Mouse (Mus musculus) gastrocnemius, postnatal 4 days (tissue): ENCODE data around the gene Gsn. TPM values are rescaled to one million over a fixed set of nuclear protein-coding genes. Genes with fewer than 3 reads are reported as not detected.
A peak's percentile ranks its signal among the peaks of the same experiment; 100 is the strongest.

Experiments used
- DNase-seq, 2 experiments: peaks; one replicate each; pipeline ENCODE4 v3.0.0; 2021 to 2022; ENCODE audit warnings: low spot score in 2 of 2, mixed read lengths in 2 of 2
- total RNA-seq, 2 experiments: library from RNA; stranded (reverse); gene quantifications; 2 replicates each; pipeline ENCODE4 v1.2.3; 2021

Gsn gene
- total RNA-seq, 2 experiments from 2014 or later, result 259 to 284 TPM

DNA sequence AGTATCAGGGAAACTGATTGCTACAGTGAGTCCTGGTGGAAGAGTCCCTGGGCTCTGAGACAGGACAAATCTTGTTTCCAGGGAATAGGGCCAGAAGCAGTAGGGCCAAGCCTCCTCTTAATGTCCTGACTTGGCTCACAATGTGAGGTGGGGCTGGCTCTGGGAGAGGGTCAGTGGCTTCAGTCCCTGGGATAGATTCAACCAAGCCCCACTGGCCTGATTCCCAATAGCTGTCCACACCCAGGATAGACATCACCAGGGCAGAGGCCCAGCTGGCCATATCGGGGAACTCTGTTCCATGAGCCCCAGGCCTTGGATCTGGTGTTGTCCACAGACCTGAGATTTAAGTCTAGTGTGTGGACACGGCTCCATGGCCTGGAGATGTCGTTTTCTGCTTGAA is 21.5 kb downstream of the Gsn start:
- peak; percentile 69 to 86 for DNase-seq

DNA sequence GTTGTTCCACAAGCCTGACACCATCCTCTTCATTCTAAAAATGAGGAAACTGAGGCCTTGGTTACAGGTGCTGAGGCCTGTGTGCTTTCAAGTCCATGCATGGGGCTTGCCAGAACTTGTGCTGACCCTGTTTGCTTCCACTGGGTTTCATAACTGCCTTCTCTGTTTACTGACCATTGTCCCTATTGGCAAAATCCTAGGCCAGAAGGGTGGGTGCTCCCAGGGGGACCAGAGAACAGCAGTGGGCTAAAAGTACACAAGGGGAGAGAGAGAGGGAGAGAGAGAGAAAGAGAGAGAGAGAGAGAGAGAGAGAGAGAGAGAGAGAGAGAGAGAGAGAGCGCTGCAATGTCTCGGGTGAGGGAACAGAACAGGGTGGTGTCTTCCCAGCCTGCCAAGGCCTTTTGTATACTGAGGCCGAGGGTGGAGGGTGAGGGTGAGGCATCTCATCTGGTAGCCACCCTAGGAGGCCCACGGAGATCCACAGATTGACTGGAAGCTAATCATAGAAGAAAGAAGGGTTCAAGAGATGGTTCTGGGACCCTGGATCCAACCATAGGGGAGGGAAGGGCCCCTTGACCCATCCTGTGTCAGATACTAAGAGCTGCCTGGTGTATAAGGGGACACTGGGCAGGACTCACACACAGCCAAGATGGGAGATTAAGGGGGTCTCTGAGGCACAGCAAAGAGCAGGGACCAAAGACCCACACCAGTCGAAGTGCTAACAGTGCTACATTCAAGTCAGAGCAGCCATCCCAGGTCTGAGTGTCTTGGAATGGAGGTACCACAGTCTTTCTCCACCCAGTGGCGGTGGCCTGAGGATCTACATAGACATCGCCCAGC is 22.4 kb downstream of the Gsn start:
- no peak for DNase-seq

DNA sequence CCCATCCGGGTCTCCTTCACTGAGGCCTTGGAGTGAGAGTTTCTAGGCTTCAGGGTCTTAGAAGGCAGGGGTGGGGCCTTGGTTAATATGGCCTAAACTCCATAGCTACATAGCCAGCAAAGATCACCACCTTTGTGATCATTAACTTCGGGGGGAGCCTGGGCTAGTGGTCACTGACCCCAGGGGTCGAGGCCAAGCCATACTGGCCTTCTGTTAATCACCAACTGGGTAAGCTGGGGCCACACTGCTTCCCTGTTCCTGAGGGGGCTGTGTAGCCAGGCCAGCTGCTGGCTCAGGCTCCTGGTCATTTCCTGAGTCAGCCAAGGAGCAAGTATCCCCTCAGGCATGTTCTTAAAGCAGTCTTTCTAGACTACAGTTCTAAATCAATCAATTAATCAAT is 23.8 kb downstream of the Gsn start:
- no peak for DNase-seq

- DNase-seq, result peak; percentile 56 to 65
These were observed 26.0 kb downstream of the Gsn start for GRCm38 (mm10) chr2:35282214-35282613.

DNA sequence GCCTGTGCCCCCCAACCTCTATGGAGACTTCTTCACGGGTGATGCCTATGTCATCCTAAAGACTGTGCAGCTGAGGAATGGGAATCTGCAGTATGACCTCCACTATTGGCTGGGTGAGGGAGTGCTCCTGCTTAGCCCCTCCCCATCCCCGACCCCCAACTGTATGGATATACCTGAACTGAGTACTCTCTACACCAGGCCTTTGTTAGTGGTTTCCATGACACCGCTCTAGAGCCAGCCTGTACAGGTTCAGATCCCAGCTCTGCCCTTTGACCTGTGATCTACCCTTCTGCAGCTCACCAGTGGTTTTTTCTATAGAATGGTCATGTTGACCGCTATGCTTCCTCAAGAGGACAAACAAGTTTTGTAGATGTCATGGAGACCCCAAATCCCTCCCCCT is 27.8 kb downstream of the Gsn start:
- DNase-seq, result no peak

- DNase-seq, result no peak
These were observed 29.0 kb downstream of the Gsn start for GRCm38 (mm10) chr2:35285209-35285608.

- no peak for DNase-seq
These were observed 30.9 kb downstream of the Gsn start for GRCm38 (mm10) chr2:35287017-35287620.

GRCm38 (mm10) chr2:35288758-35289635 is 32.8 kb downstream of the Gsn start:
- DNase-seq, result peak; percentile 60 to 73

DNA sequence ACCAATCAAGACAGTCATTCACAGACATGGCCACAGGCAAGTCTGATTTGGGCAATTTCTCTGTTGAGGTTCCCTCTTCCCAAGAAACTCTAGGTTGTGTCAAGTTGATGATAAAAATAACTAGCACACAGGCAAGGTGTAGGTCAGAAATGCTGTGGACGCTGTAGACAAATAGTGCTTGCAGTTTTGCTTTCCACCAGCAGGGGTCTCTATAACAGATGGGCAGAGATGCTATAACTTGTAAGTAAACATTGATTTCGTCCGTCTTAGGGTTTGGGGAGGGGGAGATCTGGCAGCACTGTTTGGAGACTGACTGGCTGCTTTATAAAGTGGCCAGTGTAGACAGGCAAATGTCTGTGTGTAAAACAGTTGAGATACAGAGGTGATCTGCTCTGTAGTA is 35.7 kb downstream of the Gsn start:
- DNase-seq, result peak in 1 of 2 experiments; percentile 52

DNA sequence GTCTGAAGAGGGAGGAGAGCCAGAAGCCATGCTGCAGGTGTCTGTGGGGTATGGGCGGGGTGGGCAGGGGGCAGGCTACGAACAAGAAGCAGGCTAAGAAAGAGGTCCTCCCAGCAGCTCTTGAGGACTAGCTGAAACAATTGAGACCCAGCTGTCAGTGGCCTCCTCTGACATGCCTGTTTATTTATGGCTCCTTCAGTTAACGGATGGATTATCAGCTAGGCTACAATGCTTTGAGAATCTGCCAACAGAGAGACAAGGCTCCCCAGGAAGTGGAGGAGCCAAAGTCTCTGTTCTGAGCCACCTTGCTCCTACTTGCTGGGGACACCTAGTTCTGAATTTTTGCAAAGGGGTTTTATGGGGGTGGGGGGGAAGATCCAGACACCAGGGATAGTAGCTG is 36.5 kb downstream of the Gsn start:
- no peak for DNase-seq

DNA sequence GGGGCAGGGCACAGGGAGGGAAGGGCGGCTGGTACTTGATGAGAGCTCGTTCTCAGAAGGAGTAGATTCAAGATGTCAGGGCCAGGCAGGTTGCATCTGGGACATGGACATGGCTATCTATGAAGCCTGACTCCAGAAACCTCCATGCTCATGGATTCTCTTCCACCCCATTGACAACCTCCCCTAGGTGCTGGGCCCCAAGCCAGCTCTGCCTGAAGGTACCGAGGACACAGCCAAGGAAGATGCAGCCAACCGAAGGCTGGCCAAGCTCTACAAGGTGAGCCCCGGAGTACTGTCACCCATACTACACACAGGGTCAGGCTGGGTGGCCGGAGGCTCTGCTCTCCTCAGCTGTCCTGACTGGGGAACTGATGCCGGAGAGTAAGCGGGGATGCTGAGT is 37.1 kb downstream of the Gsn start:
- DNase-seq, result no peak

GRCm38 (mm10) chr2:35297703-35298332 is 41.6 kb downstream of the Gsn start:
- DNase-seq, result peak; percentile 58 to 74

DNA sequence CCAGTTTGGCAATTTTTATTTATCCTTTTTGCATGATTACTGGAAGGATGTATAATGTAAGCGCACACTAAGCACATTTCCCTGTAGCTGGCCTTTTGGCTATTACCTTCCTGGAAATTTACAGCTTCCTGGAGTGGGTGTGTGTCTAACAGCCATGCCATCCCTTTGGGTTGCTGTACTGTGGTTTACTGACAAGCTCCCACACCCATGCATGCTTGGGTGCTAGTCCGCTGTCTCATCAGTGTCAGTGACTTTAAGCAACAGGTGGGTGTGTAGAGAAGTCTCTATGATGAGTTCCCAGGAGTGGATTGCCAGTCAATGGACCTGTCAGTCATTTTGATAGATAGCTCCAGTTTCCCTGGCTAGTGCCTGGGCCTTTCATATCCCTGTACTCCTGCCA is 43.3 kb downstream of the Gsn start:
- no peak for DNase-seq

- DNase-seq, result no peak
These were observed 46.1 kb downstream of the Gsn start for GRCm38 (mm10) chr2:35302049-35302885.

- DNase-seq, result no peak
These were observed 52.0 kb downstream of the Gsn start for GRCm38 (mm10) chr2:35308166-35308565.

DNA sequence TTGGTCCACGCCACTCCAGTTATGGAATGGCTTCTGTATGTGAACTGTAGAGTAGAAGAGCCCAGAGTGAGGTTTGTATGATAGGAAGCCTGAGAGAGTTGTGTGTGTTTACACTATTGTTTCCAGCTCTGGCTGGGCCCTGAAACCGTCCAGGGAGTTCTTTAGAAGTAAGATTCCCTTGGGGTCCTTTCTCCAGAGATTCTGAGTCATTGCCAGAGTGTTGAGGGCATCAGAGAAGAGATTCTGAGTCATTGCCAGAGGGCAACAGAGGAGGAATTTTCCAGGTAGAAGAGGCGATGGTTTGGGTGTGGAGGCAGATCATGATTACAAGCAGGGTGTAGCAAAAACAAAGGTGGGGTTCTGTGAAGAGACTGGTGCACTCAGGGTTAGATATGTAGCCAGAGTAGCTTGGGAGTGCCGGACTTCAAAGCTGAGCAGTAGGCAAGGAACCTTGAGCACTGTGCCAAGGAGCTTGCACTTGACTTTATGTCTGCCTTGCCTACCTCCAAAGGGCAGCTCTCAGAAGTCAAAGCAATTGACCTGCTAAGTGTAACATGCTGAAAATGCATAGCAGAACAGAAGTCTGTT is 53.8 kb downstream of the Gsn start:
- DNase-seq, result no peak

DNA sequence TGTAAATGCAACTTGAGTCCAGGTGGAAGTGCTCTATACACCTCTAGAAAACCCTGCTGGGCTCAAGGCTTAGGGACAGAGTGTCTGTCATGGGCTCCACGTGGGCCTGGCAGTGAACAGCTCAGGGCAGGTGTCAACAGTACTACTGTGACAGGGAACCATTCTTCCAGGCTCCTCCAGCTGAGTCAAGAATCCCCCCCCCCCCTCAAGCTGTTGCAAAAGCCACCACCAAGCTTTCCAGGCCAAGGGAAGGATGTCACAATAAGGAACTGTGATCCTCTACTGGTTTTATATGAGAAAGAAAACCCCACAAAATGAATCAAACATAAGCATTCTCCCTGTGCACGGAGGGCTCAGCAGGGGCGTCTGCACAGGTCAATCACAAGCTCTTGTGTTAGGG is 58.1 kb downstream of the Gsn start:
- DNase-seq, result no peak

- DNase-seq, result no peak
These were observed 61.4 kb downstream of the Gsn start for GRCm38 (mm10) chr2:35317604-35318003.

DNA sequence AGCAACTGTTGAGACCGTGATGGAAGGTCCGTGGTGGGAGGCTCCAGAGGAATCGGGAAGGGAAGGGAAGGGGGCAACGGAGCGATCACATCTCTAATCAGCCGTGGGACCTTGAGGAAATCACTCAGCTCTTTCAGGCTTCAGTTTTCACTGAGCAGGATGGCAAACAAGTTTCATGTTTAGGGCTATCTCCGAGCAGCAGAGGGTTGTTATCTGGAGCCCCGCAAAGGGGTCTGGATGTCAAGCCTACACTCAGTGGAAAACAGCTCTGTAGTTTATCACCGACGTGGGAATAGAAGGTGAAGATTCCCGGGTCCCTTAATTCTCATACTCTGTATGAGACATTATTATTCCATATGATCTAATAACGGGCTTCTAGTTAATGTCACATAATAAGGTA is 62.2 kb downstream of the Gsn start:
- no peak for DNase-seq

DNA sequence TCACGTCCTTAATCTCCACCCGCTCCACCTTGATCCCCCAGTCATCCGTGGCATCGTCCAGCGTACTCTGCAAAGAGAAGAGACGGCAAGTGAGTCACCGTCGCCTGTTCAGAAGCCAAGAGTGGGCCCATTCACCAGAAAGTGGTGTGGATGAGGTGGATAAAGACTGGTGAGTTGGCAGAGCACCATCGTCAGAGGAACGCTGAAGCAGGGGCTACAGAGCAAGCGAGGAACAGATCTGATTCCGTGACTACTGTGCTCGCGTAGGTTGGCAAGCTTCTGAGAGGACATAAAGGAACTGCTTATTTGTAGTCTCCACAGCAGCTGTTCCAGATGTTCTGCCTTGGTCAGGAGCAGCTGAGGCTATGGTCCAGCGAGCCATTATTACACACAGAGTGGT is 64.2 kb downstream of the Gsn start:
- no peak for DNase-seq
